Mouse (Mus musculus) limb, embryonic 14.5 days (tissue): ENCODE measurements at regions not wholly inside any gene's neighbourhood (a gene's known extent, or its start where the extent isn't known, plus 50 kb on each side); places are given as distances from the start of the nearest gene placed in this dataset.

Source experiments
- ATAC-seq: fragments of 200-750 bp; cut with Nextera tagmentation; 2 replicates; pipeline ENCODE4 v1.8.0; 2017; ENCODE audit warnings: low read depth, moderate number of reproducible peaks, moderate TSS enrichment; ENCODE audit not compliant: low FRiP score
- DNase-seq: peaks from one replicate; pipeline ENCODE4 v3.0.0-alpha.2; 2015; ENCODE audit warnings: low spot score
- H3K27ac ChIP-seq: fragments of 300-500 bp; sonication (generic); replicated peaks from 2 replicates; pipeline ENCODE4 v1.5.1; 2014; ENCODE audit warnings: low read depth, mild to moderate bottlenecking, low read length, moderate library complexity, mixed read lengths
- H3K27me3 ChIP-seq: fragments of 300-500 bp; sonication (generic); 2 replicates; pipeline ENCODE4 v1.6.1; 2014; ENCODE audit warnings: low read length, mixed read lengths; ENCODE audit not compliant: control insufficient read depth, insufficient read depth
- H3K36me3 ChIP-seq: fragments of 300-500 bp; sonication (generic); 2 replicates; pipeline ENCODE4 v1.6.1; 2014; ENCODE audit warnings: mild to moderate bottlenecking, low read length, moderate library complexity, mixed read lengths; ENCODE audit not compliant: control insufficient read depth, insufficient read depth
- H3K4me1 ChIP-seq: fragments of 300-500 bp; sonication (generic); 2 replicates; pipeline ENCODE4 v1.6.1; 2014; ENCODE audit warnings: antibody characterized with exemption, low read length, mixed read lengths; ENCODE audit not compliant: control insufficient read depth, insufficient read depth
- H3K4me2 ChIP-seq: fragments of 300-500 bp; sonication (generic); replicated peaks from 2 replicates; pipeline ENCODE4 v1.6.1; 2014; ENCODE audit warnings: low read depth, mild to moderate bottlenecking, low read length, moderate library complexity; ENCODE audit not compliant: severe bottlenecking
- H3K4me3 ChIP-seq: fragments of 300-500 bp; sonication (generic); replicated peaks from 2 replicates; pipeline ENCODE4 v1.5.1; 2014; ENCODE audit warnings: low read length
- H3K9ac ChIP-seq: fragments of 300-500 bp; sonication (generic); 2 replicates; pipeline ENCODE4 v1.6.1; 2014; ENCODE audit warnings: mild to moderate bottlenecking, low read depth, low read length, moderate library complexity; ENCODE audit not compliant: severe bottlenecking
- H3K9me3 ChIP-seq: fragments of 300-500 bp; sonication (generic); 2 replicates; pipeline ENCODE4 v1.6.1; 2016; ENCODE audit warnings: low read length; ENCODE audit not compliant: control insufficient read depth
- POLR2A ChIP-seq: fragments of 200-500 bp; IDR thresholded peaks from 2 replicates; pipeline ENCODE4 v1.8.0; 2012; ENCODE audit warnings: inconsistent platforms, mild to moderate bottlenecking, moderate library complexity, borderline replicate concordance; ENCODE audit not compliant: insufficient read depth, insufficient read length; ENCODE audit errors: extremely low read depth
- WGBS: fragments of 180-500 bp; shearing (Covaris S2); extraction: QIAGEN DNeasy Blood & Tissue Kit; methylation state at CpG from one replicate; pipeline ENCODE4 v1.1.7; 2014; 5-methylcytosine and 5-hydroxymethylcytosine counted together

- no peak overlapping the region for H3K9ac ChIP-seq
- H3K27ac ChIP-seq, result no peak overlapping the region
- H3K4me3 ChIP-seq, result no peak overlapping the region
- 27% methylated on average over 5 of the region's 5 CpGs for WGBS
- no peak overlapping the region for H3K4me2 ChIP-seq
- no peaks in the 10 kb centered on the region for H3K36me3 ChIP-seq
- no peaks in the 10 kb centered on the region for H3K9me3 ChIP-seq
- ATAC-seq (no peak), DNase-seq (no peak)
- no peak for TF ChIP-seq POLR2A
- no peaks in the 10 kb centered on the region for H3K4me1 ChIP-seq
- H3K27me3 ChIP-seq, result peaks cover 3% of the 10 kb centered on the region; the same call in 1 of the 2 replicates
Measured at GRCm38 (mm10) chr19:14776791-14777190, 178.9 kb upstream of the Tle4 start.

GRCm38 (mm10) chr19:14772794-14773193 is 174.9 kb upstream of the Tle4 start:
- TF ChIP-seq POLR2A, result no peak
- no peak overlapping the region for H3K9ac ChIP-seq
- H3K27me3 ChIP-seq, result peaks cover 3% of the 10 kb centered on the region; the same call in 1 of the 2 replicates
- no peaks in the 10 kb centered on the region for H3K4me1 ChIP-seq
- no peak overlapping the region for H3K4me3 ChIP-seq
- 70% methylated on average over 2 of the region's 2 CpGs for WGBS
- no peak for DNase-seq
- H3K27ac ChIP-seq, result no peak overlapping the region
- H3K9me3 ChIP-seq, result no peaks in the 10 kb centered on the region
- no peaks in the 10 kb centered on the region for H3K36me3 ChIP-seq
- no peak for ATAC-seq
- H3K4me2 ChIP-seq, result no peak overlapping the region

GRCm38 (mm10) chr19:14752646-14753045 is 154.8 kb upstream of the Tle4 start:
- Histone ChIP-seq H3K27ac (no peak overlapping the region), H3K27me3 (no peaks in the 10 kb centered on the region), H3K36me3 (no peaks in the 10 kb centered on the region), H3K9me3 (no peaks in the 10 kb centered on the region), H3K4me2 (no peak overlapping the region), H3K9ac (no peak overlapping the region), H3K4me1 (no peaks in the 10 kb centered on the region), H3K4me3 (no peak overlapping the region)
- DNase-seq (no peak), ATAC-seq (no peak)
- no peak for TF ChIP-seq POLR2A

GRCm38 (mm10) chr19:14742361-14742760 is 144.5 kb upstream of the Tle4 start:
- no peak for TF ChIP-seq POLR2A

GRCm38 (mm10) chr19:14740936-14741335 is 143.1 kb upstream of the Tle4 start:
- DNase-seq, result no peak

More at GRCm38 (mm10) chr19:14742361-14742760, 144.5 kb upstream of the Tle4 start:
- H3K27ac ChIP-seq, result no peak overlapping the region
- H3K4me3 ChIP-seq, result no peak overlapping the region
- ATAC-seq (no peak), DNase-seq (no peak)
- H3K36me3 ChIP-seq, result no peaks in the 10 kb centered on the region
- WGBS, result 83% methylated on average over 3 of the region's 3 CpGs
- no peaks in the 10 kb centered on the region for H3K4me1 ChIP-seq
- H3K4me2 ChIP-seq, result no peak overlapping the region
- no peak overlapping the region for H3K9ac ChIP-seq
- no peaks in the 10 kb centered on the region for H3K9me3 ChIP-seq
- no peaks in the 10 kb centered on the region for H3K27me3 ChIP-seq

GRCm38 (mm10) chr19:14740139-14740538 is 142.3 kb upstream of the Tle4 start:
- 96% methylated on average over 1 of the region's 1 CpGs for WGBS
- Histone ChIP-seq H3K9ac (no peak overlapping the region), H3K9me3 (no peaks in the 10 kb centered on the region), H3K4me2 (no peak overlapping the region), H3K4me1 (no peaks in the 10 kb centered on the region), H3K27me3 (no peaks in the 10 kb centered on the region), H3K4me3 (no peak overlapping the region), H3K36me3 (no peaks in the 10 kb centered on the region), H3K27ac (no peak overlapping the region)
- TF ChIP-seq POLR2A, result no peak
- DNase-seq (no peak), ATAC-seq (no peak)

More at GRCm38 (mm10) chr19:14740936-14741335, 143.1 kb upstream of the Tle4 start:
- Histone ChIP-seq H3K27me3 (no peaks in the 10 kb centered on the region), H3K9ac (no peak overlapping the region), H3K4me1 (no peaks in the 10 kb centered on the region), H3K27ac (no peak overlapping the region), H3K36me3 (no peaks in the 10 kb centered on the region), H3K4me3 (no peak overlapping the region), H3K4me2 (no peak overlapping the region), H3K9me3 (no peaks in the 10 kb centered on the region)
- 86% methylated on average over 1 of the region's 1 CpGs for WGBS
- no peak for ATAC-seq
- no peak for TF ChIP-seq POLR2A
